Mouse (Mus musculus) neural tube, embryonic 12.5 days (tissue): ENCODE measurements at regions not wholly inside any gene's neighbourhood (a gene's known extent, or its start where the extent isn't known, plus 50 kb on each side); places are given as distances from the start of the nearest gene placed in this dataset.
A peak's percentile ranks its signal among the peaks of the same experiment; 100 is the strongest.

Experiments
- ATAC-seq: fragments of 200-750 bp; cut with Nextera tagmentation; 2 replicates; pipeline ENCODE4 v1.8.0; 2017; ENCODE audit warnings: low read depth, mild to moderate bottlenecking, moderate TSS enrichment, moderate library complexity; ENCODE audit not compliant: low FRiP score
- H3K27ac ChIP-seq: fragments of 300-500 bp; sonication (generic); 2 replicates; pipeline ENCODE4 v1.5.1; 2016
- H3K27me3 ChIP-seq: fragments of 300-500 bp; sonication (generic); replicated peaks from 2 replicates; pipeline ENCODE4 v1.6.1; 2016; ENCODE audit warnings: mild to moderate bottlenecking
- H3K36me3 ChIP-seq: fragments of 300-500 bp; sonication (generic); 2 replicates; pipeline ENCODE4 v1.6.1; 2016; ENCODE audit warnings: mild to moderate bottlenecking
- H3K4me1 ChIP-seq: fragments of 300-500 bp; sonication (generic); 2 replicates; pipeline ENCODE4 v1.6.1; 2016
- H3K4me2 ChIP-seq: fragments of 300-500 bp; sonication (generic); replicated peaks from 2 replicates; pipeline ENCODE4 v1.6.1; 2016; ENCODE audit warnings: mild to moderate bottlenecking
- H3K4me3 ChIP-seq: fragments of 300-500 bp; sonication (generic); 2 replicates; pipeline ENCODE4 v1.5.1; 2016
- H3K9ac ChIP-seq: fragments of 300-500 bp; sonication (generic); 2 replicates; pipeline ENCODE4 v1.6.1; 2016; ENCODE audit warnings: mild to moderate bottlenecking
- H3K9me3 ChIP-seq: fragments of 300-500 bp; sonication (generic); 2 replicates; pipeline ENCODE4 v1.6.1; 2016; ENCODE audit warnings: mild to moderate bottlenecking
- WGBS: fragments of 180-500 bp; shearing (Covaris S2); methylation state at CpG from one replicate; pipeline ENCODE4 v1.1.7; 2016; 5-methylcytosine and 5-hydroxymethylcytosine counted together

DNA sequence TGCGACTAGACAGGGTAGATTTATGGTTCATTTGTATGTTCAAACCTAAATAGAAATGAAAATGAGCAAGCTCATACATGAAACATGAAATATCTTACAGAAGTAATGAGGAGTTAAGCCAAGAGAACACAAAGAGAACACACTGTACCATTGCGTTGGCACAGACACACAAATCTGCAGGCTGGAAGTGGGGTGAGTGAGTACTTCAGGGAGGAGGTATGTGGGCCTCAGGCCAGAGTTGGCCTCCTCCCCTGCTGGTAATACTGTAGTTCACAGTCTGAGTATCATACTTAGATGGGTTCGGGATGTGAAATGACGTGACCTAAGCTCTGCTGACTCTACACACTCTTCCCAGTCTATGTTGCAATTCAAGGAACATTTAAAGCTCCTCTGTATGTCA lies 624.1 kb downstream of the Rnf144a start:
- WGBS, result 94% methylated on average over 4 of the region's 4 CpGs
- H3K36me3 ChIP-seq, result no peaks in the 10 kb centered on the region
- H3K4me2 ChIP-seq, result no peak overlapping the region
- H3K4me1 ChIP-seq, result no peaks in the 10 kb centered on the region
- no peak for ATAC-seq
- no peak overlapping the region for H3K27ac ChIP-seq
- H3K4me3 ChIP-seq, result no peak overlapping the region
- no peak overlapping the region for H3K9ac ChIP-seq
- no peaks in the 10 kb centered on the region for H3K27me3 ChIP-seq
- no peaks in the 10 kb centered on the region for H3K9me3 ChIP-seq

GRCm38 (mm10) chr12:25785646-25786606 lies 629.1 kb downstream of the Rnf144a start:
- Histone ChIP-seq H3K27me3 (no peaks in the 10 kb centered on the region), H3K9ac (no peak overlapping the region), H3K4me1 (no peaks in the 10 kb centered on the region), H3K27ac (no peak overlapping the region), H3K4me2 (no peak overlapping the region), H3K9me3 (no peaks in the 10 kb centered on the region), H3K36me3 (no peaks in the 10 kb centered on the region), H3K4me3 (no peak overlapping the region)
- WGBS, result 84% methylated on average over 18 of the region's 18 CpGs
- ATAC-seq, result no peak

GRCm38 (mm10) chr12:25784401-25784800 lies 630.7 kb downstream of the Rnf144a start:
- Histone ChIP-seq H3K36me3 (no peaks in the 10 kb centered on the region), H3K4me1 (no peaks in the 10 kb centered on the region), H3K9ac (no peak overlapping the region), H3K27me3 (no peaks in the 10 kb centered on the region), H3K27ac (no peak overlapping the region), H3K4me2 (no peak overlapping the region), H3K4me3 (no peak overlapping the region), H3K9me3 (no peaks in the 10 kb centered on the region)
- ATAC-seq, result no peak
- 90% methylated on average over 3 of the region's 3 CpGs for WGBS

DNA sequence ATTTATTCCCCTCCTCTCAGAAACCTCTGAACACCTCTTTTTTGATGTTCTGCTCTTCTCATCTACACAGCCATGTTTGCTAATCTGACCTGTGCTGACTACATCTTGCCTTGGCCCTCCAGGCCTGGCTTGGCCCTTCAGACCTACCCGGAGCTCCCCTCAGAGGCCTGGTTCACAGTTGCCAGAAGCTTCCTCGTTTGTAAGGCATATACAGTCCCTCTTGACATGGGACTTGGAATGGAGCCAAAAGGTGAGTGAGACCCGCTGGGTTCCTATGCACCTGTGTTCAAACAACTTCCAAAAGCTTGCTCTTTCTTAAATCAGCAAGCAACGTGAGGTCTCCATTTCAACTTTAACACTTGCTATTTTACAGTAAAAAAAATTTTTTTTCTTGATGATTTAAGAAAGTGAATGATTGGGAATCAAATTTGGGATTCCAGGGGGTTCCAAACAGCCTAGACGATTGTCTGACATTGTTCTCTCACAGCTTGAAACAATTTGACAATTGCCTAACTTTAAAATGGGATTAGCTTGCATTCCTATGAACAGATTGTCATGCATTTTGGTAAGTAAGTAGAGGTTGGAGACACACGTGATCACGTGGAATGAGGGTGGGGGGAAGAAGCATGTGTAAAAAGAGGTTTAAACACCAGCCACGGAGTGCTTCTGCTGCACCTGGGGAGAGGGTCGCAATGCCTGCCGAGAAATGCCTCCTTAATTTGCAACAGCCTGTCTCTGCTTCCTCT lies 631.9 kb downstream of the Rnf144a start:
- no peaks in the 10 kb centered on the region for H3K36me3 ChIP-seq
- H3K4me1 ChIP-seq, result no peaks in the 10 kb centered on the region
- WGBS, result 54% methylated on average over 10 of the region's 10 CpGs
- H3K4me2 ChIP-seq, result no peak overlapping the region
- H3K9ac ChIP-seq, result no peak overlapping the region
- H3K9me3 ChIP-seq, result no peaks in the 10 kb centered on the region
- H3K27me3 ChIP-seq, result no peaks in the 10 kb centered on the region
- no peak for ATAC-seq
- H3K27ac ChIP-seq, result no peak overlapping the region
- no peak overlapping the region for H3K4me3 ChIP-seq

DNA sequence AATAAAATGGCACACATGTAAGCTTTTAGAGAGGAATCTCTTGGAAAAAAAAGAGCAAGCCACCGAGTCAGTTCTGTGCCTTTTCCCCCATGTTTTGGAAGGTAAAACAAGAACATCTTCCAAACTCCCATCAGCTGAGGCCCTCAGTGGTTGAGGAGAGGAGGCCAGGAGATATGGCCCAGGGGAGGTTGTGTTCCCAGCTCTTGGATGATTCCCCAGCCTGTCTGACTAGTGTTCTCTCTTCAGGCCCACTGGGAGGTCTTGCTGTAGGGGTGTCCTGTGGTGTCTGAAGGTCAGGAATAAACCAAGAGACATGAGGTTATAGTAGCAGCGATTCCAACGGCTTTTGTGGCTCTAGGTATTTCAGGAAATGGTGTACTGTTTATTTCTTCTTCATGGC lies 643.2 kb downstream of the Rnf144a start:
- ATAC-seq, result no peak

GRCm38 (mm10) chr12:25768644-25769043 lies 646.4 kb downstream of the Rnf144a start:
- Histone ChIP-seq H3K4me1 (no peaks in the 10 kb centered on the region; the same call in 1 of the 2 replicates), H3K27me3 (no peaks in the 10 kb centered on the region), H3K36me3 (no peaks in the 10 kb centered on the region), H3K9me3 (no peaks in the 10 kb centered on the region), H3K27ac (no peak overlapping the region), H3K4me2 (no peak overlapping the region), H3K4me3 (no peak overlapping the region), H3K9ac (no peak overlapping the region)
- WGBS, result 52% methylated on average over 5 of the region's 5 CpGs
- ATAC-seq, result no peak

More for the DNA sequence above, 643.2 kb downstream of the Rnf144a start:
- no peak overlapping the region for H3K4me2 ChIP-seq
- H3K27me3 ChIP-seq, result no peaks in the 10 kb centered on the region
- H3K9me3 ChIP-seq, result no peaks in the 10 kb centered on the region
- 84% methylated on average over 3 of the region's 3 CpGs for WGBS
- H3K4me3 ChIP-seq, result no peak overlapping the region
- H3K27ac ChIP-seq, result no peak overlapping the region
- no peaks in the 10 kb centered on the region for H3K36me3 ChIP-seq
- no peaks in the 10 kb centered on the region; the same call in 1 of the 2 replicates for H3K4me1 ChIP-seq
- H3K9ac ChIP-seq, result no peak overlapping the region

GRCm38 (mm10) chr12:25763061-25763460 lies 652.0 kb downstream of the Rnf144a start:
- Histone ChIP-seq H3K4me3 (no peak overlapping the region), H3K36me3 (no peaks in the 10 kb centered on the region), H3K4me2 (no peak overlapping the region), H3K4me1 (no peaks in the 10 kb centered on the region), H3K27me3 (no peaks in the 10 kb centered on the region), H3K27ac (no peak overlapping the region), H3K9ac (no peak overlapping the region), H3K9me3 (peaks cover 4% of the 10 kb centered on the region; the same call in 1 of the 2 replicates)
- 97% methylated on average over 1 of the region's 1 CpGs for WGBS
- ATAC-seq, result no peak

- WGBS, result 80% methylated on average over 5 of the region's 5 CpGs
- H3K9me3 ChIP-seq, result peaks cover 4% of the 10 kb centered on the region; the same call in 1 of the 2 replicates
Observed at GRCm38 (mm10) chr12:25757014-25757413, 658.0 kb downstream of the Rnf144a start.

GRCm38 (mm10) chr12:25733801-25734200 lies 636.9 kb upstream of the Id2 start:
- Histone ChIP-seq H3K4me2 (no peak overlapping the region), H3K27me3 (no peaks in the 10 kb centered on the region), H3K9ac (no peak overlapping the region), H3K4me3 (no peak overlapping the region), H3K36me3 (no peaks in the 10 kb centered on the region), H3K9me3 (no peaks in the 10 kb centered on the region), H3K4me1 (no peaks in the 10 kb centered on the region), H3K27ac (no peak overlapping the region)
- WGBS, result 83% methylated on average over 2 of the region's 2 CpGs
- ATAC-seq, result no peak

More at GRCm38 (mm10) chr12:25757014-25757413, 658.0 kb downstream of the Rnf144a start:
- no peak for ATAC-seq
- H3K4me1 ChIP-seq, result no peaks in the 10 kb centered on the region
- no peak overlapping the region for H3K4me3 ChIP-seq
- H3K9ac ChIP-seq, result no peak overlapping the region
- H3K4me2 ChIP-seq, result no peak overlapping the region
- no peaks in the 10 kb centered on the region for H3K27me3 ChIP-seq
- H3K36me3 ChIP-seq, result no peaks in the 10 kb centered on the region
- H3K27ac ChIP-seq, result no peak overlapping the region

DNA sequence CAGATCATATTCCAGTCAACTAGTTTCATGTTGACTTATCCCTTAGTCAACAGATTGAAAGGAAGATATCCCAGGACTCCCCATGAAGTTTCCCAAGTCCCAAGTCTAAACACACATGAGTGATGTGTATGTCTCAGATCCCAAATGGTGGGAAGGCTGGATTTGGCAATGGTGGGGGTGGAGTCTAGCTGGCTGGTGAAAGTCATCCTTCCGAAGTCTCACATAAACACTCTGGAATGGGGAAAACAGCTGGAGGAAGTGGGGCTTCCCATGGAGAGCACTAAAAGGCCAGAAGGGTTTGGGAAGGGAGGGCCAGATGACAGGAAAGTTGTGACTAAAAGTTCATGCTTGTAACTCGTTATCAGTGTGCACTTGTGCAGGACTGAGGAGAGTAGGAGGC lies 628.8 kb upstream of the Id2 start:
- Histone ChIP-seq H3K4me2 (no peak overlapping the region), H3K27me3 (no peaks in the 10 kb centered on the region), H3K4me3 (no peak overlapping the region), H3K36me3 (no peaks in the 10 kb centered on the region), H3K4me1 (no peaks in the 10 kb centered on the region), H3K9me3 (no peaks in the 10 kb centered on the region), H3K27ac (no peak overlapping the region), H3K9ac (no peak overlapping the region)
- no peak for ATAC-seq
- 62% methylated on average over 2 of the region's 2 CpGs for WGBS

DNA sequence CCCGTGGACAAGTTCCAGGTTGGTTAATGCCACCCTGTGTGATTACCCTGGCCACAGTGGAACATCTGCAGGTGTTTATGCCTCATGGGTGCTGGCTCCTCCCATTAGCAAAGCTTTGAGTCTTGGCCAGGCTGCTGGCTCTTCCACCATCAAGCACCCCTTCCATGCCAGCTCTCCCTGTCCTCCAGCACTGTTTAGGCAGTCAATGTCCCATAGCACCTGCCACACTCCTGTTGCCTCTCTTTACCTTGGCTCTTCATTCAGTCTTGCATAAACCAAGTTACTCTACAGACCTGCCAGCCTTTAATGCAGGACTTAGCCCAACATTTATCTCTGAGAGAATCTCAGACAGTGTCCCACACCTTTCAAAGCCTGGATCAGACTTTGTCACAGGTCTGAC lies 614.2 kb upstream of the Id2 start:
- H3K9me3 ChIP-seq, result no peaks in the 10 kb centered on the region
- no peak overlapping the region for H3K4me3 ChIP-seq
- WGBS, result 91% methylated on average over 1 of the region's 1 CpGs
- no peak overlapping the region for H3K27ac ChIP-seq
- no peak overlapping the region for H3K9ac ChIP-seq
- no peak overlapping the region for H3K4me2 ChIP-seq
- ATAC-seq, result no peak
- H3K27me3 ChIP-seq, result no peaks in the 10 kb centered on the region
- no peaks in the 10 kb centered on the region for H3K4me1 ChIP-seq
- H3K36me3 ChIP-seq, result no peaks in the 10 kb centered on the region

DNA sequence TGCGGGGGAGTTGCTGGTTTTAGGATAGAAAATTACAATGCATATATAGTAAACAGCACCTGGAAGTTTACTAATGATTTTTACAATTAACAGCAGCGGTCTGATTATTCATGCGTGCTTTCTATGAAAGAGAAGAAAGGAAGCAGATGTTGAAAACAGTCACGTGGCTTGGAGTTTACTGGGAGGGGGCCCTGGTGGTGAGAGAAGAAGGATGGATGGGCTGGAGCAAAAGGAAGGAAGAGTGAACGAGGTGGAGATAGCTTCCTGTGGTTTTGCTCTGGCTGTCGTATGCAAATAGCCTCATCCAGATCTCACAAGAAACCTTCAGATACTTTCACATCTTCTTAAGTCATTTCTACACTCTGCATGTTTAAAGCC lies 606.1 kb upstream of the Id2 start:
- Histone ChIP-seq H3K9me3 (no peaks in the 10 kb centered on the region), H3K36me3 (no peaks in the 10 kb centered on the region), H3K9ac (0 out of 2 replicates have a peak overlapping the region, but pooled peaks have one; percentile 9), H3K4me3 (no peak overlapping the region), H3K27me3 (no peaks in the 10 kb centered on the region), H3K27ac (no peak overlapping the region), H3K4me2 (peak overlapping the region; percentile 58), H3K4me1 (peaks cover 7% of the 10 kb centered on the region)
- 12% methylated on average over 6 of the region's 6 CpGs for WGBS
- no peak for ATAC-seq
